Mouse (Mus musculus): ENCODE measurements around the gene Olah. TPM values are rescaled to one million over a fixed set of nuclear protein-coding genes. Genes with fewer than 3 reads are reported as not detected.

The Olah gene
- not detected for polyA plus RNA-seq (2017; shearing (Covaris generic))

GRCm38 (mm10) chr2:3397110-3397509 lies at the start of gene Olah:
Gene Olah, minus strand, starts transcription at chr2:3397210.

DNA sequence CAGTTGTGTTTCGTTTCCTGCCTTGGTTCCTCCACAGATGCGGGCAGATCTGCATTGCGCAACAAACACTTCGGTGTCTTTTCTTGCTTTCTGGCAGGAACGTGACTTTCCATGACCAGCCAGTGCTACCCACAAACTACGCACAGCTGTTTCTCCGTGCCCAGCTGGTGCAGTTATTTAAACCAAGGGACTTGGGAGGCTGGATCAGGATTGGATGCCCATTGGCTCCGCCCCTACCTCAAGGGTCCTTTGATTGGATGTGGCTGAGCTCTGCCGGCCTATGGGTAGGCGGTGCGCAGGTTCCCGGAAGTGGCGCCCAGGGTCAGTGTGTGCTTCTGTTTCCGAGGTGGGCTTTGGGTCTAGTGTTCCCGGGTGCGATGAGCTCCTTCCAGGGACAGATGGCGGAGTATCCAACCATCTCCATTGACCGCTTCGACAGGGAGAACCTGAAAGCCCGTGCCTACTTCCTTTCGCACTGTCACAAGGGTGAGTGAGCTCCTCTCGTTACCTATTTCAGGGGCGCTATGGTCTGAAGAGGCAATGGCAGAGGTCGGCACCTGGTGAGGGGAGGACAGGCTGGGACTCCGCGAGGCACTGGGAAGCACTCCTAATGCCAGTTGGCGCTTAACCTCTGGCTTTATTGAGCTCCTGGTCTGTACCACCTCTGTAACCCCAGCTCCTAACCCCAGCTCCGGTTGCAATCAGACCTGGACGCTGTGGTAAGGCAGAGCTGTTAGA lies 27.0 kb upstream of the Olah start, which contains the start of gene Dclre1c:
Gene Dclre1c (plus strand): TSS at position 291 of the 738 bp plus-strand sequence.

GRCm38 (mm10) chr2:3422548-3422947 lies 25.5 kb upstream of the Olah start, which contains the start of gene Meig1:
Gene Meig1, minus strand, starts transcription at chr2:3422648.

DNA sequence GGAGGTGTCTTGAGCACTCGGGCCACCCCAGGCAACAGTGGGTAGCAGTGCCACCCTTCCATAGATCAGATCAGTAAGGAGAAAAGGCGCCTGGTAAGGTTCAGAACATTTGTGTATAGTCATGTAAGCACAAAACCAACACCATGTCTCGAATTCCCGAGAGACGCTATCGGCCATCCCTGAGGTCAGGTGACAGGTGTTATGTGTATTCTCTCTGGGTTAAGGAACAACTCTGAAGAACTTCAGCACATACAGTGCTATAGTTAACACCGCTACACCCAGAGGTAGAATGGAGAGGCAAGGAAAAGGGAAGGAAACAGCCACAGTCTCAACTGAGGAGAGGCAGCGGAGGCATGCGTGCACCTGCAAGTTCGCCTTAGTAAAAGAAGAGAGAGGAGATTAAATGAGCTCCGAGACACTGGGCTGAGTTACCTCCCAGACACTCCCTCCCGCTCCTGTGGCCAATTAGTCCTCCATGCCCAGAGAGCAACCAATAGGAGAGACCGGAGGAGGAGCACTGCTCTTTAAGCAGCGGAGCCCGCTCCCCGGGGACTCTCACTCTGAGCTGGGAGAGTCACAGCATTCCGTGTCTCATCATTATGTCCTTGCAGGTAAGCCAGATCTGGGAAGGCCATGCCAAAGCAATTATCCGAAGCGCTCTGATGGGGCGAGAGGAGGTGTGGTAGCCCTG lies 61.3 kb downstream of the Olah start, which contains the start of gene Acbd7:
Gene Acbd7 (plus strand): TSS at position 558 of the 691 bp plus-strand sequence.

DNA sequence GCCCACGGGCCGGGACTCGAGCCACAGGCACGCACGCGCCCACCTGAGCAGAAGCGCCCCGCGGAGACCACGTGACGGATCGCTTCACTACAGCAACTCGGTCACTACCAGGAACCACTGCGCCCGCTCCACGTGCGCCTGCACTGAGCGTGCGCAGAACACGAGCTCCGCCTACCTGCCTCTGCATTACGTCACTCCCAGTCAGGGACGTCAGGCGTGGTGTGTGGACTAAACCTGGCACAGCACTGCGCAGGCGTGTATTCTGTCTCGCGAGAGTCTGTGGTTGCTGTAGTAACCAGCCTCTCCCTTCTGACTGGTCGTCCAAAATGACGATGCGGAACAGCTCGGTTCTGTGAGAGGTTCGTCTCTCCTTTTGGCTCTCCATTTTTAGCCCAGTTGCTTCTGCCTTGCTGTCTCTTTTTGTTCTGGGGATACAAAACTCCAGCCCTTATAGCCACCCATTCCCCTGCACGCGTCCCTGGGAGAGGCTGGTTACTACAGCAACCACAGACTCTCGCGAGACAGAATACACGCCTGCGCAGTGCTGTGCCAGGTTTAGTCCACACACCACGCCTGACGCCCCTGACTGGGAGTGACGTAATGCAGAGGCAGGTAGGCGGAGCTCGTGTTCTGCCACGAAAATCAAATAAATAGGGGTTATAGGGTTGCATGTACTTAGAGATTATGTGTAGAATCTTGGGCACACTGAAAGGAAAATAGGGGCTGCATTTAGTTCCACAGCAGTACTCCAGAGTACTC lies 64.3 kb downstream of the Olah start, which contains the start of gene Rpp38:
Gene Rpp38 (minus strand): TSS at position 160 of the 759 bp plus-strand sequence.

Other genes starting within 250 kb of the Olah start
- gene Nmt2, start 113.0 kb downstream of the Olah start, polyA plus RNA-seq (2017; shearing (Covaris generic)), result 24.5 TPM
- gene Rpp38, start 64.6 kb downstream of the Olah start, polyA plus RNA-seq (2017; shearing (Covaris generic)), result 14.2 TPM
- not detected for gene Acbd7, start 61.0 kb downstream of the Olah start, polyA plus RNA-seq (2017; shearing (Covaris generic))
- not detected for gene Meig1, start 25.4 kb upstream of the Olah start, polyA plus RNA-seq (2017; shearing (Covaris generic))
- 21.8 TPM for gene Dclre1c, start 26.9 kb upstream of the Olah start, polyA plus RNA-seq (2017; shearing (Covaris generic))
- gene Suv39h2, start 77.8 kb upstream of the Olah start, polyA plus RNA-seq (2017; shearing (Covaris generic)), result 5.5 TPM
- gene Gm45902, start 115.6 kb upstream of the Olah start, polyA plus RNA-seq (2017; shearing (Covaris generic)), result 4.5 TPM
- gene Hspa14, start 115.6 kb upstream of the Olah start, polyA plus RNA-seq (2017; shearing (Covaris generic)), result 65.1 TPM
- gene Cdnf, start 115.8 kb upstream of the Olah start, polyA plus RNA-seq (2017; shearing (Covaris generic)), result 0.97 TPM
- gene Fam107b, start 173.3 kb upstream of the Olah start, polyA plus RNA-seq (2017; shearing (Covaris generic)), result 648 TPM

All from effector memory CD4-positive, alpha-beta T cell, adult 5 months (primary cell).